Mouse (Mus musculus) MEL (cell line): ENCODE results near the gene Hspb11.

Experiments
- CTCF ChIP-seq, 3 experiments: IDR thresholded peaks in 2 of 3; conservative IDR thresholded peaks in 1 of 3; 2 replicates each; pipeline ENCODE4 v1.5.1; 2011 to 2012; ENCODE audit warnings: low read length in 3 of 3, low read depth in 2 of 3, mild to moderate bottlenecking in 2 of 3, improper control_type of control experiment in 1 of 3, inconsistent platforms in 1 of 3, mixed read lengths in 1 of 3, moderate library complexity in 1 of 3; ENCODE audit not compliant: control insufficient read depth in 1 of 3, insufficient read depth in 1 of 3, poor library complexity in 1 of 3, severe bottlenecking in 1 of 3
- MEF2A ChIP-seq: IDR thresholded peaks from 2 replicates; pipeline ENCODE4 v1.6.1; 2014; ENCODE audit warnings: low read depth, mild to moderate bottlenecking, inconsistent platforms, low read length, improper control_type of control experiment; ENCODE audit not compliant: poor library complexity, insufficient replicate concordance, severe bottlenecking; ENCODE audit errors: extremely low read depth
- MYB ChIP-seq: IDR thresholded peaks from 2 replicates; pipeline ENCODE4 v1.6.1; 2011; ENCODE audit warnings: mild to moderate bottlenecking, low read depth, low read length, improper control_type of control experiment
- POLR2A ChIP-seq, 2 experiments: IDR thresholded peaks; 2 replicates each; pipeline ENCODE4 v1.6.1; 2011 to 2012; ENCODE audit warnings: low read length in 2 of 2, mild to moderate bottlenecking in 2 of 2, control low read depth in 1 of 2, improper control_type of control experiment in 1 of 2, low read depth in 1 of 2, moderate library complexity in 1 of 2; ENCODE audit not compliant: control insufficient read depth in 1 of 2, insufficient read depth in 1 of 2, poor library complexity in 1 of 2

GRCm38 (mm10) chr4:107248061-107248460 lies 5.3 kb upstream of the Hspb11 start:
- TF ChIP-seq CTCF (IDR thresholded peaks at IDR 0.05 in 2 of 3, conservative IDR thresholded peaks at IDR 0.05 in 1 of 3; ENCODE audit: control insufficient read depth in 1 of 3, insufficient read depth in 1 of 3, low read depth in 2 of 3, low read length in 3 of 3, poor library complexity in 1 of 3, severe bottlenecking in 1 of 3) (no peak), MEF2A (no peak), POLR2A (IDR thresholded peaks at IDR 0.05; ENCODE audit: control insufficient read depth in 1 of 2, insufficient read depth in 1 of 2, low read depth in 1 of 2, low read length in 2 of 2, poor library complexity in 1 of 2) (no peak), MYB (no peak)
